Mouse (Mus musculus) ES-Bruce4 (cell line): ENCODE results near the gene Actl6a.

Source experiments
- CTCF ChIP-seq: IDR thresholded peaks from one replicate; pipeline ENCODE4 v1.8.1; 2011; ENCODE audit warnings: low read depth, low read length
- EP300 ChIP-seq: IDR thresholded peaks from 2 replicates; pipeline ENCODE4 v1.6.1; 2011; ENCODE audit warnings: low read depth, low read length; ENCODE audit not compliant: insufficient read depth
- POLR2A ChIP-seq: IDR thresholded peaks from one replicate; pipeline ENCODE4 v1.8.1; 2011; ENCODE audit warnings: low read length; ENCODE audit not compliant: insufficient read depth

- peak; percentile 90 for TF ChIP-seq CTCF
- no peak for TF ChIP-seq POLR2A
- no peak for TF ChIP-seq EP300
These were observed 7.8 kb upstream of the Actl6a start for GRCm38 (mm10) chr3:32698228-32698863.
